Mouse (Mus musculus): ENCODE data around the gene Fam3c. TPM values are rescaled to one million over a fixed set of nuclear protein-coding genes. Genes with fewer than 3 reads are reported as not detected.

The Fam3c gene
- 83.3 and 89.4 TPM in 2 replicates for polyA plus RNA-seq (2015; fragmentation: Nextera tagmentation; extraction: Ambion mirVana)

DNA sequence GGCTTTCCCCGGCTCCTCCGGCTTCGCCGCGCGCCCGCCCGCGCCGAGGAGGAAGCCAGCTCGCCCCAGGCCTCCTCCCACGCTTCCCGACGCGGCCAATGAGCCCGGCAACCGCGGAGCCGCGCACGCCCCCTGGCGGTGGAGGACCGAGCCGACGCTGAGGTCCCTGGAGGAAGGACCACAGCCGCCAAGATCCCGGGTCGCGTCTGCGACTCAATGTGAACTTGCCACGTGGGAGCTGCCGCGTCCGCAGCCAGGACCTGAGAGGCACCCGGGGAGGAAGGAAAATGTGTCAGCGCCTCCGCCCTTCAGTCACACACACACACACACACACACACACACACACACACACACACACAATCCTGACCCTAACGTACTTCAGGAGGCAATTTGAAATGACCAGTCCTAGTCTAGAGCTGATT lies at the start of gene Fam3c:
Gene Fam3c, minus strand, starts transcription at position 158 of the 422 bp plus-strand sequence.
- Histone ChIP-seq H3K9me3 (no peaks in the 10 kb centered on the region), H3K4me2 (peak within 1 kb of the TSS; percentile 68), H3K36me3 (no peaks in the 10 kb centered on the region), H3K9ac (peak within 1 kb of the TSS; percentile 93), H3K4me1 (replicated peaks) (peaks cover 19% of the 10 kb centered on the region), H3K4me3 (peak within 1 kb of the TSS; percentile 92), H3K27ac (replicated peaks) (peak within 1 kb of the TSS; percentile 87), H3K27me3 (no peaks in the 10 kb centered on the region)
- peak; percentile 99 for ATAC-seq (ENCODE audit: low FRiP score, low read depth)
- 0% methylated on average over 15 of the region's 38 CpGs for WGBS

- Histone ChIP-seq H3K27me3 (no peaks in the 10 kb centered on the region), H3K9me3 (no peaks in the 10 kb centered on the region), H3K36me3 (no peaks in the 10 kb centered on the region), H3K4me3 (no peak overlapping the region), H3K4me2 (no peak overlapping the region), H3K4me1 (replicated peaks) (no peaks in the 10 kb centered on the region), H3K27ac (replicated peaks) (no peak overlapping the region), H3K9ac (no peak overlapping the region)
- ATAC-seq (ENCODE audit: low FRiP score, low read depth): no peak
- 87% methylated on average over 3 of the region's 3 CpGs for WGBS
These were observed 49.0 kb upstream of the Fam3c start for GRCm38 (mm10) chr6:22405021-22405420.

DNA sequence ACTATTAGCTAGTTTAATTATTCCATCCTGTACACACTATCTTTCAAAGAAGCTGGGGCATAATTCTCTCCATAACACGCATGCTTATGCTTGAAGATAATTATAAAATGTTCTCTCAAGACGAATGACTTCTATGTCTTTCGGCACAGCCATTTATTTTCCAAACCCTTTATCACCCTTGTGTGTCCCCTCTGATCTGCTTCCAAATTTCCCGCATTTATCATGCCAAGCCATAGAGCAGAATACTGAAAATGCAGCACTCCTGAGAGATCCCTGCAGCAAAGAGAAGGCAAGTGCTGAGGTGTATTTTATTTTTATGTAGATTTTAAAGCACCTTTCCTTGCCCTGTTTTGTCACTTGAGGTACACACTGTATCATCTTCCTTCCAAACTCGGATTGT lies 47.7 kb upstream of the Fam3c start:
- no peaks in the 10 kb centered on the region for H3K27me3 ChIP-seq
- ATAC-seq (ENCODE audit: low FRiP score, low read depth): no peak
- H3K4me3 ChIP-seq: no peak overlapping the region
- H3K9ac ChIP-seq: no peak overlapping the region
- no peak overlapping the region for H3K27ac ChIP-seq (replicated peaks)
- no peak overlapping the region for H3K4me2 ChIP-seq
- no peaks in the 10 kb centered on the region for H3K36me3 ChIP-seq
- 60% methylated on average over 5 of the region's 5 CpGs for WGBS
- H3K9me3 ChIP-seq: no peaks in the 10 kb centered on the region
- H3K4me1 ChIP-seq (replicated peaks): no peaks in the 10 kb centered on the region

DNA sequence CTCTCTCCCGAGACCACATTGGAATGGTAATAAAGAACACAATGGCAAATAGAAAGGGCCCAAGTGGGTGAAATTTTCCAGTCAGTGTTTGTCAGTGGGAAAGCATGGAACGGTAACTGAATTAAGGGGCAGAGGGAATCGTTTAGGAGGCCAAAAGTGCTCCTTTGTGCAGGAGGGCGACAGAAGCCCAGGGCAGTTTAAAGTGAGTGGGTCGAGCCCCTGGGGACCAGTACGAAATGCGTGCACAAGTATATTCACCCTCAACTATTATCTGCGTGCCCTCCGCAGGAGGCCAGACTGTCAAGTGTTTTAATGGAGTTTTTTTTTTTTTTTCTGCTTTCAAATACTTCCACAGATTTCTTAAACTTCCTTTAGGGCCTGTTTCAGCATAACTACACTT lies 47.3 kb upstream of the Fam3c start:
- H3K4me1 ChIP-seq (replicated peaks): no peaks in the 10 kb centered on the region
- no peaks in the 10 kb centered on the region for H3K27me3 ChIP-seq
- no peaks in the 10 kb centered on the region for H3K9me3 ChIP-seq
- no peak overlapping the region for H3K4me3 ChIP-seq
- ATAC-seq (ENCODE audit: low FRiP score, low read depth): no peak
- no peaks in the 10 kb centered on the region for H3K36me3 ChIP-seq
- 23% methylated on average over 9 of the region's 9 CpGs for WGBS
- no peak overlapping the region for H3K4me2 ChIP-seq
- no peak overlapping the region for H3K9ac ChIP-seq
- H3K27ac ChIP-seq (replicated peaks): no peak overlapping the region

DNA sequence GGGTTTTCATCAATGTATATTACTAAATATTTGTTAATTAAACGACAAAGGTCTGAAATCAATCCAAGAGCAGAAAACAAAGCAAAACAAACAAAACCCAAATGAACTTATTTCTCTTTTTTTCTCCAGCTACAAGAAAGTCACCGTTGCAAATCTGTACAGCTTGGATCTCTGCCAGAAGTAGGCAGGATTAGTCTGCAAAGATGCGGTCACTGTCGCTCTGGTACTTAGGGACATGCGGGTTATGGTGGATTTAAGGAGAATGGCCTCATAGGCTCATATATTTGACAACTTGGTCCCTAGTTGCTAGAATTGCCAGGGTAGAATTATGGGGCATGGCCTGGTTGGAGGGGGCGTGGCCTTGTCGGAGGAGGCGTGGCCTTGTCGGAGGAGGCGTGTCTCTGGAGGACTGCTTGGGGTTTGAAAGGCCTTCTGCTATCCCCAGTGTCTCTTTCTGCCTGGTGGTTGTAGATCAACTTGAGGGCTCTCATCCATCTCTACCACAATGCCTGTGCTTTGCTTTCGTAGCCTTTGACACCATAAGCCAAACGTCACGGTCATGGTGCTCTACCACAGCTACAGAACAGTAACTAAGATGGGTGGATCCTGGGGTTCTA lies 46.6 kb upstream of the Fam3c start:
- ATAC-seq (ENCODE audit: low FRiP score, low read depth): 0 out of 2 replicates have a peak, but pooled peaks have one; percentile 30
- WGBS: 74% methylated on average over 13 of the region's 13 CpGs
- Histone ChIP-seq H3K9ac (no peak overlapping the region), H3K27me3 (no peaks in the 10 kb centered on the region), H3K4me2 (no peak overlapping the region), H3K4me1 (replicated peaks) (no peaks in the 10 kb centered on the region), H3K36me3 (no peaks in the 10 kb centered on the region), H3K9me3 (no peaks in the 10 kb centered on the region), H3K4me3 (no peak overlapping the region), H3K27ac (replicated peaks) (no peak overlapping the region)

GRCm38 (mm10) chr6:22402037-22402436 lies 46.0 kb upstream of the Fam3c start:
- no peak for ATAC-seq (ENCODE audit: low FRiP score, low read depth)
- 89% methylated on average over 5 of the region's 5 CpGs for WGBS

DNA sequence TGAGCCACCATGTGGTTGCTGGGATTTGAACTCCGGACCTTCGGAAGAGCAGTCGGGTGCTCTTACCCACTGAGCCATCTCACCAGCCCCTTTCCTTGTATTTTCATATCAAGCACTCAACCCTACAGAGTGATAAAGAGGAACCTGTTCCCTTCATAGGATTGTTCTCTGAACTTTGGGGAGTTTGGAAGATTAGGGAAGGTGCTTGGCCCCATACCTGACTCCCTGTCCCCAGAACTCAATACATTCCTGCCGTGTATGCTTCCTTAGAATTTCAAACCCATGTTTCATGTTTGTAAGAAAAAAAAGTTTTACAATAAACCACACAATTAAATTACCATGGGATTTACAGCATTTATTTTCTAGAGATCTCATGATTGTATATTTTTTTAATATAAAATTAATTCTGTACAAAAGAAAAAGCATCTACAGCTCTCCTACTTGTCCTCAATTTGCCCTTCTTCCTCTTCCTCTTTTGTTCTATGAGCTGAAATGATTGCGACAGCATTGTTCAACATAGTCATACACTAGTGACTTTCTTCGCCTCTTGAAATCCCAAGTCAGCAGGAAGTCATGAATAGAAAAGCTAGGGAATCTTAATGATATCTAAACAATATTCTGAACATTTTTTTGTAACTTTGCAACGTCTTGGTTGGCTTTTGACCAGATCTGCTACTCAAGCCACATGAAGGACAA lies 42.2 kb upstream of the Fam3c start:
- Histone ChIP-seq H3K4me3 (no peak overlapping the region), H3K27me3 (no peaks in the 10 kb centered on the region), H3K36me3 (no peaks in the 10 kb centered on the region), H3K27ac (replicated peaks) (no peak overlapping the region), H3K9me3 (no peaks in the 10 kb centered on the region), H3K4me1 (replicated peaks) (no peaks in the 10 kb centered on the region), H3K9ac (no peak overlapping the region), H3K4me2 (no peak overlapping the region)
- no peak for ATAC-seq (ENCODE audit: low FRiP score, low read depth)
- 86% methylated on average over 7 of the region's 7 CpGs for WGBS

More at GRCm38 (mm10) chr6:22402037-22402436, 46.0 kb upstream of the Fam3c start:
- no peaks in the 10 kb centered on the region for H3K36me3 ChIP-seq
- no peaks in the 10 kb centered on the region for H3K27me3 ChIP-seq
- H3K27ac ChIP-seq (replicated peaks): no peak overlapping the region
- no peak overlapping the region for H3K9ac ChIP-seq
- no peaks in the 10 kb centered on the region for H3K9me3 ChIP-seq
- no peaks in the 10 kb centered on the region for H3K4me1 ChIP-seq (replicated peaks)
- no peak overlapping the region for H3K4me2 ChIP-seq
- H3K4me3 ChIP-seq: no peak overlapping the region

GRCm38 (mm10) chr6:22395207-22395606 lies 39.2 kb upstream of the Fam3c start:
- H3K9me3 ChIP-seq: no peaks in the 10 kb centered on the region
- no peak overlapping the region for H3K4me3 ChIP-seq
- no peak overlapping the region for H3K4me2 ChIP-seq
- no peak for ATAC-seq (ENCODE audit: low FRiP score, low read depth)
- H3K27me3 ChIP-seq: no peaks in the 10 kb centered on the region
- H3K4me1 ChIP-seq (replicated peaks): no peaks in the 10 kb centered on the region
- no peak overlapping the region for H3K27ac ChIP-seq (replicated peaks)
- H3K9ac ChIP-seq: no peak overlapping the region
- no peaks in the 10 kb centered on the region for H3K36me3 ChIP-seq
- 72% methylated on average over 3 of the region's 3 CpGs for whole genome bisulfite sequencing

DNA sequence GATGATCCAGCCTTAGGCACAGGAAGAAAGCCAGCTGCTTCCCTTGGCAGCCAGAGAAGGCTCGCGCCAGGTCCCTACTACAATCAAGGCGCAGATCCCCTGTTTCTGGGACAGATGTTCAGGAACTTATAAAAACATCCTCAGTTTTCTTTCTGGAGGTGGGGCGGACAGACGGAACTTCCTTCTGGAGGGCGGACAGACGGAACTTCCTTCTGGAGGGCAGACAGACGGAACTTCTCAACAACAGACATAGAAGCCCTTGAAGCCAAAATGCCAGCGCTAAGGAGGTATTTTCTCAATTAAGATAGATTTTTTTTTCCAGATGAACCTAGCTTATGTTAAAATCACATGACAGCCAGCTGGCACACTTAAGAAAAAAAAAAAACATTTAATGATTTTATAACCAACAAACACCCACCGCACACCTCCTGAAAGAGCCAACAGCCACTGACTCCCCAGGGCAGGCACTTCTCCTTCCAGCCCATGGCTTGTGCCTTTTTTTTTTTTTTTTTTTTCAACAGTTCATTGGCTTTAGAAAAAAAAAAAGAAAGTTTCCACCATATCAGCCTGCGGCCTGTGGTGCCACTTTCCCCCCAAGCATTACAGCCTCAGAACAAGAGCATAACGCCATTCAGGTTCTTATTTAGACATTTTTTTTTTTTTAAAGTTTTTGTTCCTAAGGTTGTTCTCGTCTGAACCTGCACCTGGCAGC lies 34.8 kb upstream of the Fam3c start:
- H3K27ac ChIP-seq (replicated peaks): no peak overlapping the region
- 82% methylated on average over 13 of the region's 13 CpGs for WGBS
- no peaks in the 10 kb centered on the region for H3K9me3 ChIP-seq
- H3K4me3 ChIP-seq: no peak overlapping the region
- H3K4me2 ChIP-seq: no peak overlapping the region
- H3K4me1 ChIP-seq (replicated peaks): no peaks in the 10 kb centered on the region
- H3K27me3 ChIP-seq: no peaks in the 10 kb centered on the region
- H3K9ac ChIP-seq: no peak overlapping the region
- ATAC-seq (ENCODE audit: low FRiP score, low read depth): no peak
- H3K36me3 ChIP-seq: no peaks in the 10 kb centered on the region

GRCm38 (mm10) chr6:22385254-22385870 lies 29.3 kb upstream of the Fam3c start:
- H3K9me3 ChIP-seq: no peaks in the 10 kb centered on the region
- H3K27ac ChIP-seq (replicated peaks): no peak overlapping the region
- no peak for ATAC-seq (ENCODE audit: low FRiP score, low read depth)
- 94% methylated on average over 5 of the region's 5 CpGs for WGBS
- no peaks in the 10 kb centered on the region for H3K36me3 ChIP-seq
- H3K4me2 ChIP-seq: no peak overlapping the region
- H3K27me3 ChIP-seq: no peaks in the 10 kb centered on the region
- H3K4me3 ChIP-seq: no peak overlapping the region
- no peak overlapping the region for H3K9ac ChIP-seq
- no peaks in the 10 kb centered on the region for H3K4me1 ChIP-seq (replicated peaks)

GRCm38 (mm10) chr6:22380269-22380668 lies 24.2 kb upstream of the Fam3c start:
- Histone ChIP-seq H3K27me3 (no peaks in the 10 kb centered on the region), H3K4me2 (no peak overlapping the region), H3K9me3 (no peaks in the 10 kb centered on the region), H3K4me1 (replicated peaks) (no peaks in the 10 kb centered on the region), H3K27ac (replicated peaks) (no peak overlapping the region), H3K4me3 (no peak overlapping the region), H3K9ac (no peak overlapping the region), H3K36me3 (no peaks in the 10 kb centered on the region)
- no peak for ATAC-seq (ENCODE audit: low FRiP score, low read depth)
- 94% methylated on average over 3 of the region's 3 CpGs for WGBS

- Histone ChIP-seq H3K9me3 (no peaks in the 10 kb centered on the region), H3K27ac (replicated peaks) (no peak overlapping the region), H3K27me3 (no peaks in the 10 kb centered on the region), H3K36me3 (no peaks in the 10 kb centered on the region), H3K4me3 (no peak overlapping the region), H3K4me2 (no peak overlapping the region), H3K9ac (no peak overlapping the region), H3K4me1 (replicated peaks) (no peaks in the 10 kb centered on the region)
- 100% methylated on average over 1 of the region's 1 CpGs for WGBS
- ATAC-seq (ENCODE audit: low FRiP score, low read depth): no peak
These were observed 23.8 kb upstream of the Fam3c start for GRCm38 (mm10) chr6:22379831-22380230.

All from hindbrain, embryonic 15.5 days (tissue).